Mouse (Mus musculus) forebrain, embryonic 11.5 days (tissue): ENCODE measurements at regions not wholly inside any gene's neighbourhood (a gene's known extent, or its start where the extent isn't known, plus 50 kb on each side); places are given as distances from the start of the nearest gene placed in this dataset.
A peak's percentile ranks its signal among the peaks of the same experiment; 100 is the strongest.

Experiments used
- ATAC-seq: fragments of 200-750 bp; cut with Nextera tagmentation; replicated peaks from 2 replicates; pipeline ENCODE4 v1.8.0; 2017; ENCODE audit warnings: moderate TSS enrichment; ENCODE audit not compliant: low FRiP score
- DNase-seq: peaks from one replicate; pipeline ENCODE4 v3.0.0-alpha.2; 2017; ENCODE audit warnings: low spot score
- H3K27ac ChIP-seq: fragments of 300-500 bp; sonication (generic); 2 replicates; pipeline ENCODE4 v1.5.1; 2014; ENCODE audit warnings: low read depth, low read length
- H3K27me3 ChIP-seq: fragments of 300-500 bp; sonication (generic); 2 replicates; pipeline ENCODE4 v1.6.1; 2014; ENCODE audit warnings: mild to moderate bottlenecking, low read length, mixed read lengths; ENCODE audit not compliant: control insufficient read depth, insufficient read depth
- H3K36me3 ChIP-seq: fragments of 300-500 bp; sonication (generic); 2 replicates; pipeline ENCODE4 v1.6.1; 2014; ENCODE audit warnings: mild to moderate bottlenecking, low read length, moderate library complexity, mixed read lengths; ENCODE audit not compliant: control insufficient read depth, insufficient read depth
- H3K4me1 ChIP-seq: fragments of 300-500 bp; sonication (generic); replicated peaks from 2 replicates; pipeline ENCODE4 v1.6.1; 2014; ENCODE audit warnings: low read length, mixed read lengths; ENCODE audit not compliant: control insufficient read depth, insufficient read depth
- H3K4me2 ChIP-seq: fragments of 300-500 bp; sonication (generic); 2 replicates; pipeline ENCODE4 v1.6.1; 2014; ENCODE audit warnings: low read depth, mild to moderate bottlenecking, low read length, moderate library complexity, mixed read lengths; ENCODE audit not compliant: severe bottlenecking
- H3K4me3 ChIP-seq: fragments of 300-500 bp; sonication (generic); 2 replicates; pipeline ENCODE4 v1.5.1; 2014; ENCODE audit warnings: low read depth, low read length
- H3K9ac ChIP-seq: fragments of 300-500 bp; sonication (generic); 2 replicates; pipeline ENCODE4 v1.6.1; 2014; ENCODE audit warnings: low read length
- H3K9me3 ChIP-seq: fragments of 300-500 bp; sonication (generic); 2 replicates; pipeline ENCODE4 v1.6.1; 2016; ENCODE audit warnings: low read length, mixed read lengths; ENCODE audit not compliant: control insufficient read depth
- WGBS: fragments of 180-500 bp; shearing (Covaris S2); extraction: QIAGEN DNeasy Blood & Tissue Kit; methylation state at CpG from one replicate; pipeline ENCODE4 v1.1.7; 2014; 5-methylcytosine and 5-hydroxymethylcytosine counted together

- no peak overlapping the region for H3K27ac ChIP-seq
- H3K36me3 ChIP-seq, result no peaks in the 10 kb centered on the region
- DNase-seq, result no peak
- no peaks in the 10 kb centered on the region for H3K27me3 ChIP-seq
- ATAC-seq, result no peak
- H3K4me2 ChIP-seq, result no peak overlapping the region
- no peaks in the 10 kb centered on the region for H3K9me3 ChIP-seq
- H3K9ac ChIP-seq, result no peak overlapping the region
- WGBS, result 79% methylated on average over 4 of the region's 4 CpGs
- H3K4me3 ChIP-seq, result no peak overlapping the region
- H3K4me1 ChIP-seq, result no peaks in the 10 kb centered on the region
Observed at GRCm38 (mm10) chr19:18200105-18200782, 362.8 kb upstream of the Pcsk5 start.

DNA sequence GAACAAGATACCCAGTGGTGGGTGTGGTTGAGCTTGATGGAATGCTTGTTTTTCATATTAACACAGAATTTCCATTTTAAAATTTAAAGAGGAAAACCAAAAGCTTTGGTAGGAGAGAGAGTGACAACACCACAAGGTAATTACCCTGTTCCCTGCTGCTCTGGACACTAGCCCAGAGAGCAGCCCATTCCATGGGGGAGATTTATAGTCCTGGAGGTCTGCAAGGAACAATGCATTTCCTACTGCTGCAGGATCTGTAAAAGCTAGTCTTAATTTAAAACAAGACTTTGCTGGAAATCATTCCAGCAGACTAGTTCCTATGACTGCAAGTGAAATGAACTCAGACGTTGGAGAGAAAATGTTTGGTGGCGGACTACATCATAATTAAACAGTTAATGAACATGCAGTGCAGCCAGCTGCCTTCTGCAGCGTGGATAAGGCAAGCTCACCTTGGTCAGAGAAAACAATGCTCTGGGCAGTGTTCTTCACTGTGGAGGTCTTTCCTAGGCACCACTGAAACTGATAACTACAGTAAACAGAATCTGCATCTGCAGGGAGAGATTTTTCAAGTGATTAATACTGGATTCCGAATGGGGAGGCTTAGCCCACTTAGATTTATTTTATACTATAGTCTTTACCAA lies 351.8 kb upstream of the Pcsk5 start:
- WGBS, result 42% methylated on average over 4 of the region's 4 CpGs
- no peaks in the 10 kb centered on the region for H3K27me3 ChIP-seq

DNA sequence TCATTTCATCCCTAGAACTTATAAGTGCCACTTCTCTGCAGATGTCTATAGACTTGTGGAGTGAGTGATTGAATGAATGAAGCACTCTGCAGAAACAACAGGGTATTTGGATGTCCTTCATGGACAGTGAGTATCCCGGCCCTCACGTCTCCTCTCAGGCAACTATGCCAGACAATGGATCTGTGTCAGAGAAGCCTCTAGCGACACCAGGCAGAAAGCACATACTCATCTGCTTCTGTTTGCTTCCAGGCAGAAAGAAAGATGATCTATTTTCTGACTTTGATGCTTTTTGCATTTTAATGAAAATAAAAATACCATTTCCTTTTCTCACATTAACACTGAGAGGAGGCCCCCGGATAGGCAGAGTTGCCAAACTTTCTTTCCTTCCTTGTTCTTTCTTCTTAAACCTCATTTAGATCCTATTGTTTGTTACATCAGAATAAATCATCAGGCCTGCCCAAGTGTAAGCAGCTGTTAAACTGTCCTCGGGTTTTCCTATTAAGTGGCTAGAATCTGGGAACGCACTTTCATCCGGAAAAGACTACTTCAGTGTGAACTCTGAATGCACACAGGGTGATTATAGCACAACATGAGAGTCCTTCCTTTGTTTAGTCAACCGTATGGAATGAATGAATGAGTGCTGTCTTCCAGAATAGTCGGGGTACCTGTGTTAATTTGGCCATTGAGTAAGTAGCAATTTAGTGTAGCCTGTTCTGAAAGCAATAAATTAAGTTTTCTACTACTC lies 350.9 kb upstream of the Pcsk5 start:
- DNase-seq, result no peak
- Histone ChIP-seq H3K36me3 (no peaks in the 10 kb centered on the region), H3K27ac (no peak overlapping the region), H3K4me3 (no peak overlapping the region), H3K9me3 (no peaks in the 10 kb centered on the region), H3K4me1 (no peaks in the 10 kb centered on the region), H3K27me3 (no peaks in the 10 kb centered on the region), H3K9ac (no peak overlapping the region), H3K4me2 (no peak overlapping the region)
- 40% methylated on average over 9 of the region's 9 CpGs for WGBS
- 0 out of 2 replicates have a peak, but pooled peaks have one; percentile 30 for ATAC-seq

More for the DNA sequence above, 351.8 kb upstream of the Pcsk5 start:
- Histone ChIP-seq H3K27ac (no peak overlapping the region), H3K4me1 (no peaks in the 10 kb centered on the region), H3K9me3 (no peaks in the 10 kb centered on the region), H3K4me2 (no peak overlapping the region), H3K4me3 (no peak overlapping the region), H3K36me3 (no peaks in the 10 kb centered on the region), H3K9ac (no peak overlapping the region)
- DNase-seq (no peak), ATAC-seq (no peak)

GRCm38 (mm10) chr19:18185767-18186554 lies 348.5 kb upstream of the Pcsk5 start:
- H3K4me1 ChIP-seq, result no peaks in the 10 kb centered on the region
- no peak for ATAC-seq
- no peak overlapping the region for H3K4me2 ChIP-seq
- DNase-seq, result no peak
- H3K4me3 ChIP-seq, result no peak overlapping the region
- no peak overlapping the region for H3K9ac ChIP-seq
- H3K9me3 ChIP-seq, result no peaks in the 10 kb centered on the region
- H3K27me3 ChIP-seq, result no peaks in the 10 kb centered on the region
- H3K36me3 ChIP-seq, result no peaks in the 10 kb centered on the region
- WGBS, result 84% methylated on average over 1 of the region's 1 CpGs
- no peak overlapping the region for H3K27ac ChIP-seq

DNA sequence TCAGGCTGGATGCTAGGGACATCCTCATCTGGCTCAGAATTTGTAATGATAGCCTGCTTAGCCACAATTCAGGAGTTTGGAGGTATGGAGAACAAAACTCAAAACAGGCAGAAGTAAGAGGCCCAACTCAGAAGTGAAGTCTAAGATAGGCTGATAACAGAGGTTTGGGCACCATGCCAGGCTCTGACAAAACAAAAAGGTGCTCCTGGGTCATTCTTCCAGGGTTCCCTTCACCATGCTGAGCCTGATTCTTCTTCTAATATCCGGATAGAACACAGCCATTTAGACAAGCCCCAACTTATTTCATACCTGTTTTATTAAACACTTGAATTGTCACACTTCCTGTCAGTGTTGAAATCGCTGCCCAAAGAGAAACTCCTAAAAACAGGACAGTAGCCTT lies 347.8 kb upstream of the Pcsk5 start:
- Histone ChIP-seq H3K27ac (no peak overlapping the region), H3K9ac (no peak overlapping the region), H3K9me3 (no peaks in the 10 kb centered on the region), H3K4me1 (no peaks in the 10 kb centered on the region), H3K36me3 (no peaks in the 10 kb centered on the region), H3K4me2 (no peak overlapping the region), H3K27me3 (no peaks in the 10 kb centered on the region), H3K4me3 (no peak overlapping the region)
- WGBS, result 77% methylated on average over 2 of the region's 2 CpGs
- DNase-seq, result no peak
- no peak for ATAC-seq

GRCm38 (mm10) chr19:18176200-18176599 lies 338.8 kb upstream of the Pcsk5 start:
- WGBS, result 85% methylated on average over 3 of the region's 3 CpGs
- no peak for DNase-seq
- Histone ChIP-seq H3K9ac (no peak overlapping the region), H3K4me3 (no peak overlapping the region), H3K4me1 (no peaks in the 10 kb centered on the region), H3K9me3 (no peaks in the 10 kb centered on the region), H3K27ac (no peak overlapping the region), H3K4me2 (no peak overlapping the region), H3K36me3 (no peaks in the 10 kb centered on the region), H3K27me3 (no peaks in the 10 kb centered on the region)
- no peak for ATAC-seq

DNA sequence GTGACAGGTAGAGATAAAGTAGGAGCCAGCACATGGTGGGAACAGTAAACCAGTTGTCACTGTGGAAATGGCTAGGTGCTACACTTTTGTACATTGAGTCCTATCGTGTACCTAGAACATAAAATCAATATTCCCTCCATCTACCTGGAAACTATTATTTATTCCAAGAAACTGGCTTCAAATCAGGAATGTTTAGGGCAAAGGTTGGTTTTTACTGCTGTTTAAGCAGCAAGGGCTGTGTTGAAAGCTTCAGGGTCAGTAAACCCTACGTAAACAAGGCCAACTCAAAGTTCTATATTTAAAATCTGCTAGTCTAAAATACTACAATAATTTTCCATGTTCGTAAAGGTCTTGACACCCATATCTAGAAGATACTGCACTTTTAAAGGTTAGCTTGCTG lies 309.1 kb upstream of the Pcsk5 start:
- 88% methylated on average over 3 of the region's 3 CpGs for WGBS
- Histone ChIP-seq H3K27ac (no peak overlapping the region), H3K4me2 (no peak overlapping the region)

DNA sequence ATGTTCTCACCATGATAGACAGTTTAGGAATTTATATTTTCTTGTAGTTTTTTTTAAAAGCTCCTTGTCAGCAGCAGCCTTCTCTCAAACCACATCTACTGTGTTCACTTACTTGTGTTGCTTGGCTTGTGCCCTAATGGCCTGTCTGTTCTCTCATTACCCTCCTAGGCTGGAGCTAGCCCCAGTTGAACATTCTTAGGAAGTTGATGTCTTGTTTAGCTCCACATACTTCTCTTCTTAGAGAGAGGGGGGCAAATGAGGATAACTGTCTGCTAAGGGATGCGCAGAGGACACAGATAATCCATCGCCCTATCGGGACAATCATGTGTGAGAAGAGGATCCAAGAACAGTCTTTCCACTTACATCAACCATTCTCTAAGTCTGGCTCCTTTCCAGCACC lies 293.5 kb upstream of the Pcsk5 start:
- no peak overlapping the region for H3K27ac ChIP-seq
- H3K4me2 ChIP-seq, result no peak overlapping the region
- H3K36me3 ChIP-seq, result no peaks in the 10 kb centered on the region
- 93% methylated on average over 3 of the region's 3 CpGs for WGBS
- no peak overlapping the region for H3K9ac ChIP-seq
- no peak overlapping the region for H3K4me3 ChIP-seq
- H3K27me3 ChIP-seq, result no peaks in the 10 kb centered on the region
- DNase-seq, result no peak
- no peak for ATAC-seq
- H3K9me3 ChIP-seq, result no peaks in the 10 kb centered on the region
- H3K4me1 ChIP-seq, result no peaks in the 10 kb centered on the region

More for the DNA sequence above, 309.1 kb upstream of the Pcsk5 start:
- Histone ChIP-seq H3K4me1 (no peaks in the 10 kb centered on the region), H3K27me3 (no peaks in the 10 kb centered on the region), H3K4me3 (no peak overlapping the region), H3K9ac (no peak overlapping the region), H3K36me3 (no peaks in the 10 kb centered on the region), H3K9me3 (no peaks in the 10 kb centered on the region)
- no peak for ATAC-seq
- no peak for DNase-seq
